Mouse (Mus musculus): Measurements from ENCODE around the gene Zfp663. TPM values are rescaled to one million over a fixed set of nuclear protein-coding genes. Genes with fewer than 3 reads are reported as not detected.

Gene Zfp663
- total RNA-seq, 2 experiments from 2014 or later, result 0.20 TPM; not detected in 1

DNA sequence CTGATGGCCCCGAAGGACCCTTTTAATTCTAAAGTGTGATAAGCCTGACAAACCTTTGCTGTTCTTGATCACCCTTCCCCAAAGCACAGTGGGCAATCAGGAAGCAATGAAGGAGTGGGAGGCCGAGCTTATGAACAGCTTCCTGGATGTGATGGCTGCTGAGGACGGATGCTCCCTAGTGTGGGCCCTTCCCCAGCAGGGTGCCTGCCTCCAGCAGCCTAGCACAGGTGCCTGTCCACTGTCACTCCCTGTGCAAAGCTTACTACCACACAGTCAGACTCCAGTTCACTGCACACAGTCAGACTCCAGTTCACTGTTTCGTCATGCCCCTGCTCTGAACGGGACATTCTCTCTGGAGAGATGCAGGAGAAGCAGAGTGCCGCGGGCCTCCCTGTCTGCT, 56.1 kb downstream of the Zfp663 start:
- DNase-seq (ENCODE audit: low spot score in 2 of 2), result no peak
- H3K27ac ChIP-seq, result peak overlapping the region; percentile 83
- H3K4me3 ChIP-seq, result no peak overlapping the region
- no peak for TF ChIP-seq CTCF (conservative IDR thresholded peaks at IDR 0.05)

DNA sequence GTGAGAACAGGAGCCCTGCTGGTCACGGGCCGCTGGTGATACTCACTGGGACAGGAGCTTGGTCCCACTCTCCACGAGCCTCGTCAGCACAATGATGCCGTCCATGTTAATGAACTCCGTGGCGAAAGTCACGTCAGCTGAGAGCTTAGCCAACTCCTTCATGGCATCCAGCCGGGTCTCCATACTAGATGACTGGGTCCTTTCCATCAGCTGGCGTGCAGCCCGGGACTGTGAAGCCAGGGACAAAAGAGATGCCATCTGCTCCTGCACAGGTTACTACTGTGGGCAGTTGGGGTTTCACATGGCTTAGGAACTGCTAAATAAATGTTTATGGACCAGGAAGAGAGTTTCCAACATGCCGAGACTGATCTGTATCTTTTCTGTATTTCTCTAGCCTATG, 57.0 kb downstream of the Zfp663 start:
- DNase-seq (ENCODE audit: low spot score in 2 of 2), result no peak
- Histone ChIP-seq H3K4me3 (no peak overlapping the region), H3K27ac (peak overlapping the region; percentile 83)
- no peak for TF ChIP-seq CTCF (conservative IDR thresholded peaks at IDR 0.05)

GRCm38 (mm10) chr2:165310818-165311425, 57.6 kb downstream of the Zfp663 start:
- no peak for TF ChIP-seq CTCF (conservative IDR thresholded peaks at IDR 0.05)
- peak overlapping the region; percentile 83 for H3K27ac ChIP-seq
- no peak for DNase-seq (ENCODE audit: low spot score in 2 of 2)
- H3K4me3 ChIP-seq, result no peak overlapping the region

DNA sequence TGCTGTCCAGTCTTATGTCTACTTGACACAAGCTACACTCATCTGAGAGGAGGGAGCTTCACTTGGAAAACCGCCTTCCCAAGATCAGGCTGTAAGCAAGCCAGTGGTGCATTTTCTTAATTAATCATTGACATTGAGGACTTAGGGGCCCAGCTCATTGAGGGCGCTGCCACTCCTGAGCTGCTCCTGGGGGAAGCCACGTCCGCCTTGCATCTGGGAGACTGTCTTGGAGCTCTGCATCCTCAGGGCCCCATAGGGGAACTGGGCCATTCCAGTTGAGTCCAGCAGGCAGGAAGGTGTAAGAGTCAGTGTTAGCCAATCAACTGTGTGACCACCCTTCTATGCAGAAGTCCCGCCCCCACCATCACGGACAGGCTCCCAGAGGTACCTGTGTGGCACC, 60.7 kb downstream of the Zfp663 start:
- no peak for TF ChIP-seq CTCF (conservative IDR thresholded peaks at IDR 0.05)
- H3K4me3 ChIP-seq, result no peak overlapping the region
- DNase-seq (ENCODE audit: low spot score in 2 of 2), result no peak
- no peak overlapping the region for H3K27ac ChIP-seq

GRCm38 (mm10) chr2:165305438-165305837, 63.1 kb downstream of the Zfp663 start:
- TF ChIP-seq CTCF (conservative IDR thresholded peaks at IDR 0.05), result no peak
- Histone ChIP-seq H3K4me3 (no peak overlapping the region), H3K27ac (peak overlapping the region; percentile 43; the same call in 1 of the 2 replicates)
- DNase-seq (ENCODE audit: low spot score in 2 of 2), result no peak

DNA sequence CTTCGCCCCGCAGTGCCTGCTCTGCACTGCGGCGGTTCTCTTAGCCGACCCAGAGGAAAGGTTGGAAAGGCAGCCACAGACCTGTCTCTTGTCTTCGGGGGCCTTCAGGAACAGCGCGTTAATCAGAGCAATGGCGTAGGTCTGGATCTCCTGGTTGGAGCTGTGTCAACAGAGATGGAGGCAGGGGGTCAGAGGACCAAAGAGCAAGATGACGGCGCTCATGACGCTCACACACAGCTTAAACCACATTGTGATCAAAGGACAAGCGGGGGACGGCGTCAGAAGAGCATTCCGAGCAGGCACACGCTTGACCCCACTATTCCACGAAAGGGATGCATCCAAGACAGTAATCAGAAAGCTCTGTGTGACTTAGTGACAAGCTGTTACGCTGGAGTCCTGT, 63.7 kb downstream of the Zfp663 start:
- DNase-seq (ENCODE audit: low spot score in 2 of 2), result no peak
- Histone ChIP-seq H3K27ac (peak overlapping the region; percentile 33; the same call in 1 of the 2 replicates), H3K4me3 (no peak overlapping the region)
- no peak for TF ChIP-seq CTCF (conservative IDR thresholded peaks at IDR 0.05)

GRCm38 (mm10) chr2:165303354-165304012, 65.0 kb downstream of the Zfp663 start:
- Histone ChIP-seq H3K4me3 (no peak overlapping the region), H3K27ac (peak overlapping the region; percentile 14; the same call in 1 of the 2 replicates)
- DNase-seq (ENCODE audit: low spot score in 2 of 2), result no peak
- no peak for TF ChIP-seq CTCF (conservative IDR thresholded peaks at IDR 0.05)

DNA sequence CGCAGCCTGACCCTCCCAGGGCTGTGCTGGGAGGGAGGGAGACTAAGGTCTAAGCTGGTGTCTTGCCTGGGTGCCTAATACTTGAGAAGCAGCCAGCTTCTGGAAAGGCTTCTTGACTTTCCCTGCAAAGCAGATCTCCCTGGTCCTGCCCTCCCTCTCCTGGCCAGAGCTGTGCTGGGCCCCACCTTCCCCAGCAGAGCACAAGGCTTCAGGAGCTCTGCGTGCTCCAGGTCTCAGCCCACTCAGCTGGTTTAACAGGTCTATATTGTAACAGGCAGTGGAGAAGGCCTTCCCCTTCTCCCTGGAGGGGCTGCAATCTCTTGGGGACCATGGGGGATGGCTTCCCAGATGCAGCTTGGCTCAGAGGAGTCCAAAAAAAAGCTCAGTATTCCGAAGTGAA, 67.1 kb downstream of the Zfp663 start:
- no peak for DNase-seq (ENCODE audit: low spot score in 2 of 2)
- no peak overlapping the region for H3K4me3 ChIP-seq
- H3K27ac ChIP-seq, result peak overlapping the region; percentile 87
- TF ChIP-seq CTCF (conservative IDR thresholded peaks at IDR 0.05), result no peak

Other genes starting within 250 kb of the Zfp663 start
- gene Cdh22, start 133.9 kb downstream of the Zfp663 start, total RNA-seq (2021), result 10 to 100 TPM; 13.8 to 15.4 TPM
- gene Slc35c2, start 80.9 kb downstream of the Zfp663 start, total RNA-seq (2021), result 10 to 100 TPM; 94.6 to 98.4 TPM
- 100 to 1,000 TPM; 200 to 202 TPM for gene Elmo2, start 42.2 kb downstream of the Zfp663 start, total RNA-seq (2021)
- 10 to 100 TPM; 14.0 to 15.3 TPM for gene Zfp334, start 19.5 kb upstream of the Zfp663 start, total RNA-seq (2021)
- gene Ocstamp, start 31.7 kb upstream of the Zfp663 start, total RNA-seq (2021), result not detected
- 10 to 100 TPM in 1 of 2 experiments, 1 to 10 TPM in 1; 8.7 to 11.3 TPM for gene Slc13a3, start 104.5 kb upstream of the Zfp663 start, total RNA-seq (2021)
- gene Trp53rka, start 124.6 kb upstream of the Zfp663 start, total RNA-seq (2021), result 10 to 100 TPM; 18.7 to 20.5 TPM
- gene Slc2a10, start 135.1 kb upstream of the Zfp663 start, total RNA-seq (2021), result under 1 TPM; 0.91 to 0.92 TPM
- gene Eya2, start 226.3 kb upstream of the Zfp663 start, total RNA-seq (2021), result 1 to 10 TPM; 2.0 to 2.9 TPM